Mouse (Mus musculus) liver, embryonic 14.5 days (tissue): Measurements from ENCODE around the gene Gm266.

Experiments
- CTCF ChIP-seq: IDR thresholded peaks from 2 replicates; pipeline ENCODE4 v1.5.1; 2016; ENCODE audit warnings: antibody characterized with exemption, low read depth, control low read depth
- EP300 ChIP-seq: IDR thresholded peaks from 2 replicates; pipeline ENCODE4 v1.6.1; 2016; ENCODE audit warnings: antibody characterized with exemption, low read depth

GRCm38 (mm10) chr12:111471721-111472120 lies 13.9 kb downstream of the Gm266 start:
- no peak for TF ChIP-seq EP300
- no peak for TF ChIP-seq CTCF
